Mouse (Mus musculus): ENCODE measurements at regions not wholly inside any gene's neighbourhood (a gene's known extent, or its start where the extent isn't known, plus 50 kb on each side); places are given as distances from the start of the nearest gene placed in this dataset.
A peak's percentile ranks its signal among the peaks of the same experiment; 100 is the strongest.
"Not testable (repeated sequence)": the region's sequence is repeated elsewhere in the genome, so short reads cannot be mapped to it uniquely, and the experiment has no call there.

- no peak for DNase-seq (ENCODE audit: low spot score in 2 of 2)
Observed at GRCm38 (mm10) chr3:50652265-50652664, 208.9 kb upstream of the Slc7a11 start.

- no peak for DNase-seq (ENCODE audit: low spot score in 2 of 2)
Observed at GRCm38 (mm10) chr3:50643068-50643467, 199.7 kb upstream of the Slc7a11 start.

GRCm38 (mm10) chr3:50639907-50640323, 196.5 kb upstream of the Slc7a11 start:
- no peak for DNase-seq (ENCODE audit: low spot score in 2 of 2)

- DNase-seq (ENCODE audit: low spot score in 2 of 2), result no peak
Observed at GRCm38 (mm10) chr3:50634457-50635075, 191.2 kb upstream of the Slc7a11 start.

GRCm38 (mm10) chr3:50631286-50631685, 187.9 kb upstream of the Slc7a11 start:
- no peak for DNase-seq (ENCODE audit: low spot score in 2 of 2)

- DNase-seq (ENCODE audit: low spot score in 2 of 2), result peak in 1 of 2 experiments; percentile 35
Observed at GRCm38 (mm10) chr3:50628092-50628696, 184.8 kb upstream of the Slc7a11 start.

- not testable (repeated sequence) for DNase-seq (ENCODE audit: low spot score in 2 of 2)
Observed at GRCm38 (mm10) chr3:50621176-50621575, 177.8 kb upstream of the Slc7a11 start.

GRCm38 (mm10) chr3:50619061-50619460, 175.6 kb upstream of the Slc7a11 start:
- DNase-seq (ENCODE audit: low spot score in 2 of 2), result peak; percentile 53 to 56

GRCm38 (mm10) chr3:50615384-50616285, 172.2 kb upstream of the Slc7a11 start:
- peak; percentile 37 to 46 for DNase-seq (ENCODE audit: low spot score in 2 of 2)

GRCm38 (mm10) chr3:50613011-50613410, 169.6 kb upstream of the Slc7a11 start:
- no peak for DNase-seq (ENCODE audit: low spot score in 2 of 2)

GRCm38 (mm10) chr3:50609341-50610012, 166.1 kb upstream of the Slc7a11 start:
- DNase-seq (ENCODE audit: low spot score in 2 of 2), result no peak

- DNase-seq (ENCODE audit: low spot score in 2 of 2), result no peak
Observed at GRCm38 (mm10) chr3:50607736-50608135, 164.3 kb upstream of the Slc7a11 start.

GRCm38 (mm10) chr3:50606986-50607385, 163.6 kb upstream of the Slc7a11 start:
- no peak for DNase-seq (ENCODE audit: low spot score in 2 of 2)

- no peak for DNase-seq (ENCODE audit: low spot score in 2 of 2)
Observed at GRCm38 (mm10) chr3:50605750-50606149, 162.3 kb upstream of the Slc7a11 start.

GRCm38 (mm10) chr3:50603182-50603581, 159.8 kb upstream of the Slc7a11 start:
- DNase-seq (ENCODE audit: low spot score in 2 of 2), result no peak

GRCm38 (mm10) chr3:50595732-50596131, 152.3 kb upstream of the Slc7a11 start:
- DNase-seq (ENCODE audit: low spot score in 2 of 2), result no peak

- no peak for DNase-seq (ENCODE audit: low spot score in 2 of 2)
Observed at GRCm38 (mm10) chr3:50584323-50584722, 140.9 kb upstream of the Slc7a11 start.

GRCm38 (mm10) chr3:50583475-50583874, 140.1 kb upstream of the Slc7a11 start:
- DNase-seq (ENCODE audit: low spot score in 2 of 2), result no peak

- DNase-seq (ENCODE audit: low spot score in 2 of 2), result no peak
Observed at GRCm38 (mm10) chr3:50574388-50574787, 131.0 kb upstream of the Slc7a11 start.

- no peak for DNase-seq (ENCODE audit: low spot score in 2 of 2)
Observed at GRCm38 (mm10) chr3:50570027-50570426, 126.6 kb upstream of the Slc7a11 start.

GRCm38 (mm10) chr3:50569565-50569964, 126.2 kb upstream of the Slc7a11 start:
- DNase-seq (ENCODE audit: low spot score in 2 of 2), result no peak

GRCm38 (mm10) chr3:50554150-50554549, 110.7 kb upstream of the Slc7a11 start:
- DNase-seq (ENCODE audit: low spot score in 2 of 2), result no peak

All from thymus, postnatal 10 days (tissue).